Mouse (Mus musculus) CH12.LX (cell line): Measurements from ENCODE around the gene Opn4. TPM values are rescaled to one million over a fixed set of nuclear protein-coding genes. Genes with fewer than 3 reads are reported as not detected.

Source experiments
- DNase-seq: peaks from one replicate; pipeline ENCODE4 v3.0.0-alpha.2; 2013; ENCODE audit errors: extremely low read depth
- H3K27ac ChIP-seq: 2 replicates; pipeline ENCODE4 v1.5.1; 2012; ENCODE audit warnings: low read depth, mild to moderate bottlenecking, control low read depth, moderate library complexity; ENCODE audit not compliant: insufficient read depth
- H3K27me3 ChIP-seq: replicated peaks from 2 replicates; pipeline ENCODE3; 2012; ENCODE audit warnings: inconsistent platforms
- H3K36me3 ChIP-seq, 2 experiments: replicated peaks in 1 of 2; 2 replicates each; pipeline versions ENCODE3 to v1.6.1; 2012; ENCODE audit warnings: inconsistent platforms in 1 of 2, low read length in 1 of 2, mild to moderate bottlenecking in 1 of 2, mixed read lengths in 1 of 2, moderate library complexity in 1 of 2; ENCODE audit not compliant: control insufficient read depth in 1 of 2, insufficient read depth in 1 of 2
- H3K4me1 ChIP-seq, 2 experiments: 2 replicates each; pipeline ENCODE4 v1.6.1; 2012; ENCODE audit warnings: inconsistent platforms in 1 of 2, moderate library complexity in 1 of 2; ENCODE audit not compliant: insufficient read depth in 2 of 2, control insufficient read depth in 1 of 2
- H3K4me2 ChIP-seq: 2 replicates; pipeline ENCODE4 v1.6.1; 2012; ENCODE audit warnings: low read depth, mild to moderate bottlenecking, control low read depth; ENCODE audit not compliant: poor library complexity, insufficient read depth, severe bottlenecking
- H3K4me3 ChIP-seq, 3 experiments: fragments of 150-350 bp in 1 of 3; sonication (generic) in 1 of 3; replicated peaks in 1 of 3; 2 replicates each; pipeline versions ENCODE3 to v1.5.1; 2011 to 2012; ENCODE audit warnings: low read depth in 2 of 3, low read length in 2 of 3, mild to moderate bottlenecking in 2 of 3, moderate library complexity in 2 of 3, control low read depth in 1 of 3, improper control_type of control experiment in 1 of 3, inconsistent platforms in 1 of 3, mixed read lengths in 1 of 3; ENCODE audit not compliant: poor library complexity in 1 of 3
- H3K79me2 ChIP-seq: replicated peaks from 2 replicates; pipeline ENCODE4 v1.6.1; 2012; ENCODE audit warnings: mild to moderate bottlenecking, moderate library complexity; ENCODE audit not compliant: control insufficient read depth, poor library complexity, insufficient read depth, severe bottlenecking; ENCODE audit errors: extremely low read depth
- H3K9ac ChIP-seq: 2 replicates; pipeline ENCODE4 v1.6.1; 2012; ENCODE audit warnings: low read depth, mild to moderate bottlenecking, control low read depth, moderate library complexity; ENCODE audit not compliant: insufficient read depth
- H3K9me3 ChIP-seq: replicated peaks from 2 replicates; pipeline ENCODE3; 2012; ENCODE audit warnings: low read length, inconsistent platforms, mixed read lengths
- CHD2 ChIP-seq: IDR thresholded peaks from 2 replicates; pipeline ENCODE4 v1.6.1; 2011; ENCODE audit warnings: low read length, improper control_type of control experiment
- E2F4 ChIP-seq: IDR thresholded peaks from 2 replicates; pipeline ENCODE4 v1.6.1; 2011; ENCODE audit warnings: low read depth, low read length, improper control_type of control experiment; ENCODE audit not compliant: insufficient replicate concordance
- ELF1 ChIP-seq: IDR thresholded peaks from 2 replicates; pipeline ENCODE4 v1.6.1; 2014; ENCODE audit warnings: low read depth, mild to moderate bottlenecking, inconsistent platforms, low read length, improper control_type of control experiment
- GABPA ChIP-seq: IDR thresholded peaks from 2 replicates; pipeline ENCODE4 v1.6.1; 2012; ENCODE audit warnings: low read depth, low read length, improper control_type of control experiment, inconsistent platforms; ENCODE audit not compliant: insufficient replicate concordance
- JUND ChIP-seq: conservative IDR thresholded peaks from 2 replicates; pipeline ENCODE4 v1.6.1; 2011; ENCODE audit warnings: low read depth, low read length, improper control_type of control experiment
- MAFK ChIP-seq: IDR thresholded peaks from 2 replicates; pipeline ENCODE4 v1.6.1; 2011; ENCODE audit warnings: low read length, improper control_type of control experiment; ENCODE audit not compliant: insufficient replicate concordance
- MAX ChIP-seq: IDR thresholded peaks from 2 replicates; pipeline ENCODE4 v1.6.1; 2011; ENCODE audit warnings: low read length, improper control_type of control experiment
- MAZ ChIP-seq: IDR thresholded peaks from 2 replicates; pipeline ENCODE4 v1.6.1; 2012; ENCODE audit warnings: low read depth, mild to moderate bottlenecking, inconsistent platforms, low read length, improper control_type of control experiment, moderate library complexity
- MEF2A ChIP-seq: IDR thresholded peaks from 2 replicates; pipeline ENCODE4 v1.6.1; 2014; ENCODE audit warnings: low read depth, mild to moderate bottlenecking, inconsistent platforms, low read length, improper control_type of control experiment, borderline replicate concordance
- MYC ChIP-seq: IDR thresholded peaks from 2 replicates; pipeline ENCODE4 v1.6.1; 2011; ENCODE audit warnings: low read depth, mild to moderate bottlenecking, improper control_type of control experiment, low read length
- NELFE ChIP-seq: IDR thresholded peaks from 2 replicates; pipeline ENCODE4 v1.6.1; 2011; ENCODE audit warnings: low read depth, low read length, improper control_type of control experiment
- NRF1 ChIP-seq: IDR thresholded peaks from 2 replicates; pipeline ENCODE4 v1.6.1; 2014; ENCODE audit warnings: low read depth, mild to moderate bottlenecking, inconsistent platforms, low read length, improper control_type of control experiment, moderate library complexity
- POLR2A ChIP-seq: IDR thresholded peaks from 2 replicates; pipeline ENCODE4 v1.6.1; 2011; ENCODE audit warnings: low read depth, mild to moderate bottlenecking, improper control_type of control experiment, low read length
- POLR2AphosphoS2 ChIP-seq: IDR thresholded peaks from 2 replicates; pipeline ENCODE4 v1.6.1; 2011; ENCODE audit warnings: low read depth, low read length, improper control_type of control experiment
- TBP ChIP-seq: conservative IDR thresholded peaks from 2 replicates; pipeline ENCODE4 v1.6.1; 2011; ENCODE audit warnings: low read depth, low read length, improper control_type of control experiment
- USF1 ChIP-seq: IDR thresholded peaks from 2 replicates; pipeline ENCODE4 v1.6.1; 2014; ENCODE audit warnings: low read depth, mild to moderate bottlenecking, inconsistent platforms, low read length, improper control_type of control experiment
- USF2 ChIP-seq: conservative IDR thresholded peaks from 2 replicates; pipeline ENCODE4 v1.6.1; 2011; ENCODE audit warnings: low read depth, low read length, improper control_type of control experiment
- ZKSCAN1 ChIP-seq: IDR thresholded peaks from 2 replicates; pipeline ENCODE4 v1.6.1; 2012; ENCODE audit warnings: low read depth, inconsistent platforms, low read length, improper control_type of control experiment, borderline replicate concordance
- dilution Hi-C: fragments of 300-500 bp; cut with MboI; formaldehyde crosslinking; loops from 2 replicates; pipeline ENCODE4 v1.14.3; 2020; ENCODE audit warnings: low sequenced_read_pairs; ENCODE audit not compliant: extremely low pct_unique_long_range_greater_than_20kb, extremely low pct_ligation_motif_present
- in situ Hi-C: fragments of 300-500 bp; cut with MboI; formaldehyde crosslinking; loops from 3 replicates; pipeline ENCODE4 v1.14.3; 2019; ENCODE audit warnings: low sequenced_read_pairs, low pct_ligation_motif_present, low pct_unique_long_range_greater_than_20kb, mixed read lengths
- polyA plus RNA-seq: library from polyadenylated mRNA; unstranded; fragments of >175 nt; gene quantifications from 2 replicates; pipeline ENCODE4 v1.2.1, GENCODE M21; 2012; ENCODE audit warnings: low read depth; ENCODE audit not compliant: insufficient read length
- total RNA-seq, 2 experiments: library from RNA; depleted of rRNA; stranded (reverse); fragments of 300-350 nt in 1 of 2; fragments of >200 nt in 1 of 2; gene quantifications; 2 replicates each; pipeline ENCODE4 v1.2.3; 2012 to 2014

The Opn4 gene
- total and polyA plus RNA-seq, 3 experiments: not detected

DNA sequence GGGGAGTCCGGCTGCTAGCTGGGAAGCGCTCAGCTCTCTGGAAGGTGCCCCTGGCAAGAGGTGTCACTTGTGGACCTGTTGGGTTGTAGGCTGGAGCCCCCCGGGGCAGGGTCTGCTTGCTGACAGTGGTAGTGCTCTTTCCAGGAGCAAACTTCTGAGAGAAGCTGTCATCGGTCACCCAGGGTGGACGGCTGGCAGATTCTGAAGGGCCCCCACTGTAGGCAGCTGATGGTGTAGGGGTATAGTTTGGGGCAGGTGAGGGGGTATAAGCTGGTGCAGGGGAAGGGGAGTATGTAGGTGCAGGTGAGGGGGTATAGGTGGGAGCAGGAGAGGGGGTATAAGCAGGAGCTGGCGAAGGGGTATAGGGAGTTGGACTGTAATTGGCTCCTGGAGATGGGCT, 55.9 kb downstream of the Opn4 start:
- no peak overlapping the region for H3K9ac ChIP-seq
- no peaks in the 10 kb centered on the region for H3K36me3 ChIP-seq
- H3K4me2 ChIP-seq: no peak overlapping the region
- no peaks in the 10 kb centered on the region for H3K9me3 ChIP-seq
- TF ChIP-seq GABPA: no peak
- TF ChIP-seq MAX: no peak
- TF ChIP-seq ZKSCAN1: no peak
- TF ChIP-seq POLR2AphosphoS2: no peak
- TF ChIP-seq POLR2A: no peak
- no peak for TF ChIP-seq CHD2
- no peak for TF ChIP-seq MAFK
- no peak for TF ChIP-seq ELF1
- TF ChIP-seq NELFE: no peak
- no peak for TF ChIP-seq JUND
- no peak for TF ChIP-seq USF1
- no peak for TF ChIP-seq E2F4
- no peak for TF ChIP-seq TBP
- TF ChIP-seq NRF1: no peak
- no peak for TF ChIP-seq USF2
- no peak for TF ChIP-seq MYC
- DNase-seq: no peak
- H3K4me1 ChIP-seq: peaks cover 0 to 4% of the 10 kb centered on the region in 2 experiments; a peak in 1 of 4 replicates
- H3K4me3 ChIP-seq: no peak overlapping the region
- no peaks in the 10 kb centered on the region for H3K79me2 ChIP-seq
- in situ Hi-C loops: no loop called here
- H3K27ac ChIP-seq: no peak overlapping the region
- dilution Hi-C loops: no loop called here
- H3K27me3 ChIP-seq: no peaks in the 10 kb centered on the region

DNA sequence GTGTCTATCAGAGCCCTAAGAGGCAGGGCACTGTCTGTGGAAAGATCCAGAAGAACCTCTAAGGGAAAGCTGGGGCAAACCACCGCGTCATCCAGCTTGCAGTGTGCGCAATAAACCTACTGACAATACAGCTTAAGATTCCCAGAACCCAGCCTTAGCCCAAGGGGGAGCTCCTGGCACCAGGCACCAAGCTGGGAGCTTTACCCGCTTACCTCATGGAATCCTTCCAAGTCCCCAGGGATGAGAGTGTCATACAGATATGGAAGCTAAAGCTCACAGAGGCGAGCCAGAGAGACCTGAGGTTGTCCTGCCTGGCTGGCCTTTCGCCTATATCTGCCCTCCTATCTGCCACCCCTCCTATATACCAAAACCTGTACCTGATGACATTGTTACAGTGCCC, 56.3 kb downstream of the Opn4 start:
- Histone ChIP-seq H3K79me2 (no peaks in the 10 kb centered on the region), H3K4me3 (no peak overlapping the region), H3K36me3 (no peaks in the 10 kb centered on the region), H3K4me2 (no peak overlapping the region), H3K27ac (no peak overlapping the region), H3K9ac (no peak overlapping the region), H3K9me3 (no peaks in the 10 kb centered on the region)
- no peak for DNase-seq
- no peak for TF ChIP-seq NELFE
- TF ChIP-seq, all 38 proteins: peak for 0
- in situ Hi-C loops: no loop called here
- Histone ChIP-seq H3K27me3 (no peaks in the 10 kb centered on the region), H3K4me1 (peaks cover 0 to 4% of the 10 kb centered on the region in 2 experiments; a peak in 1 of 4 replicates)
- dilution Hi-C loops: no loop called here

DNA sequence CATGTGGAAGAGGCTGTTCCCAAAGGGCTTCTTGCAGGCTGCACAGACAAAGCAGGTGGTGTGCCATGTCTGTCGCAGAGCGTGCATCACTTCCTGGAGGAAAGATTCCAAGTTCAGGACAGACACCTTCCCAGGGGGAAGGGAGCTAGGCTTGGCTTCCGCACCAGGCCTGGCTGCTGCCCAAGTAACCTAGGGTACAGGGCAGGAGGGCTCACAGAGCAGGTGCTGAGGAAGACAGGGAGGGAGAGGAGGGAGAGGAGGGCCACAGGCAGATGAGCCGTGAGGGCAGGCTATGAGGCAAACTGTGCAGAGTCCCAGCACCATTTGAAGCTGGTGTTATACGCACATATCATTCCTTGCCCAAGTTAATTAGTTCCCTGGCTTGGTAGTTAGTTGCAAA, 58.0 kb downstream of the Opn4 start:
- no peak for TF ChIP-seq MAZ
- no peak for TF ChIP-seq POLR2A
- TF ChIP-seq MEF2A: no peak
- H3K9me3 ChIP-seq: no peaks in the 10 kb centered on the region

More for the DNA sequence above, 58.0 kb downstream of the Opn4 start:
- no peak for DNase-seq
- no peak overlapping the region for H3K9ac ChIP-seq
- in situ Hi-C loops (no loop called here), dilution Hi-C loops (no loop called here)
- H3K4me1 ChIP-seq: no peaks in the 10 kb centered on the region
- H3K27ac ChIP-seq: no peak overlapping the region
- no peaks in the 10 kb centered on the region for H3K36me3 ChIP-seq
- no peaks in the 10 kb centered on the region for H3K79me2 ChIP-seq
- H3K4me3 ChIP-seq: no peak overlapping the region
- H3K4me2 ChIP-seq: no peak overlapping the region
- no peaks in the 10 kb centered on the region for H3K27me3 ChIP-seq
